Mouse (Mus musculus) heart, postnatal 0 days (tissue): ENCODE measurements around the gene Tgm2. TPM values are rescaled to one million over a fixed set of nuclear protein-coding genes. Genes with fewer than 3 reads are reported as not detected.

Experiments used
- ATAC-seq: fragments of 200-750 bp; cut with Nextera tagmentation; 2 replicates; pipeline ENCODE4 v1.8.0; 2017; ENCODE audit warnings: low read depth, moderate number of reproducible peaks, moderate library complexity; ENCODE audit not compliant: insufficient read depth
- DNase-seq: peaks from one replicate; pipeline ENCODE4 v3.0.0-alpha.2; 2016; ENCODE audit warnings: low spot score
- H3K27ac ChIP-seq: fragments of 300-500 bp; sonication (generic); 2 replicates; pipeline ENCODE4 v1.5.1; 2014; ENCODE audit warnings: low read depth, mild to moderate bottlenecking
- H3K27me3 ChIP-seq: fragments of 300-500 bp; sonication (generic); 2 replicates; pipeline ENCODE4 v1.6.1; 2014; ENCODE audit warnings: low read length, mixed read lengths; ENCODE audit not compliant: control insufficient read depth, insufficient read depth
- H3K36me3 ChIP-seq: fragments of 300-500 bp; sonication (generic); replicated peaks from 2 replicates; pipeline ENCODE4 v1.6.1; 2014; ENCODE audit warnings: low read length, mixed read lengths; ENCODE audit not compliant: control insufficient read depth, insufficient read depth
- H3K4me1 ChIP-seq: fragments of 300-500 bp; sonication (generic); 2 replicates; pipeline ENCODE4 v1.6.1; 2014; ENCODE audit warnings: antibody characterized with exemption; ENCODE audit not compliant: control insufficient read depth, insufficient read depth
- H3K4me2 ChIP-seq: fragments of 300-500 bp; sonication (generic); 2 replicates; pipeline ENCODE4 v1.6.1; 2014; ENCODE audit warnings: low read depth, mild to moderate bottlenecking, low read length, moderate library complexity
- H3K4me3 ChIP-seq: fragments of 300-500 bp; sonication (generic); 2 replicates; pipeline ENCODE4 v1.5.1; 2014; ENCODE audit warnings: low read depth, low read length
- H3K9ac ChIP-seq: fragments of 300-500 bp; sonication (generic); replicated peaks from 2 replicates; pipeline ENCODE4 v1.6.1; 2014; ENCODE audit warnings: low read depth, low read length, mixed read lengths
- H3K9me3 ChIP-seq: fragments of 300-500 bp; sonication (generic); replicated peaks from 2 replicates; pipeline ENCODE4 v1.6.1; 2016; ENCODE audit warnings: low read length; ENCODE audit not compliant: control insufficient read depth
- CTCF ChIP-seq: IDR thresholded peaks from 2 replicates; pipeline ENCODE4 v1.5.1; 2016; ENCODE audit warnings: antibody characterized with exemption, control low read depth, low read depth
- EP300 ChIP-seq: IDR thresholded peaks from 2 replicates; pipeline ENCODE4 v1.6.1; 2016; ENCODE audit warnings: antibody characterized with exemption, low read depth
- WGBS: fragments of 180-500 bp; shearing (Covaris S2); extraction: QIAGEN DNeasy Blood & Tissue Kit; methylation state at CpG from one replicate; pipeline ENCODE4 v1.1.7; 2014; 5-methylcytosine and 5-hydroxymethylcytosine counted together
- polyA plus RNA-seq: library from polyadenylated mRNA; unstranded; fragments of >200 nt; fragmentation: Nextera tagmentation; extraction: Ambion mirVana; gene quantifications from 2 replicates; pipeline ENCODE4 v1.2.1, GENCODE M21; 2015
- total RNA-seq: library from RNA; depleted of rRNA; stranded (reverse); fragments of >200 nt; gene quantifications from 2 replicates; pipeline ENCODE4 v1.2.3, GENCODE M21; 2014; ENCODE audit warnings: low replicate concordance

Gene Tgm2
- total and polyA plus RNA-seq, 2 experiments from 2014 or later = 155 to 445 TPM

DNA sequence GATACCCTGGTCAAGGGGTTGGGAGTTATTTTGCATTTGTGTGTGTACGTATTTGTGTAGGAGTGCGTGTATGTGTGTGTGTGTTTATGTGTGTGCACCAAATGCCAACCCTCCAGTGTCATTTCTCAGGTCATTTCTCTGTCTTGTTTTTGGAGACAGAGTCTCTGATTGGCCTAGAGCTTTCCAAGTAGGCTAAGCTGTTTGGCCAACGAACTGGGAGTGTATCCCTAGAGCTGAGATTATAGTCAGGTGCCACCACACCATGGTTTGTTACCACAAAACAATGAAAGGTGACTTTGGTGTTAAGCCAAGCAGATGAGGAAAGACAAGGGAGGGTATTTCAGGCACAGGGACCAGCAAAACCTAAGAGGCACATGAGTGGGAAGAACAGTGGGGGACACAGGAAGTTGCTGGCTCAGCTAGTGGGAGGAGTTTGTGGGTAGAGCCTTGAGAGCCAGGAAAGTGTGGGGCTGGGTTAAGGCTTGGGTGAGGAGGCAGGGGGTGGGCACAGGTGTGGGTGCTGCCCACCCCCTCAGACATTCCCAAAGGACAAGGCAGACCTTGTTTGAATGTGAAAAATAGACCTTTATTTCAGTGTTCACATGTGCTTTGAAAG is 30.3 kb downstream of the Tgm2 start:
- peak overlapping the region; percentile 31; the same call in 1 of the 2 replicates for H3K27ac ChIP-seq
- H3K36me3 ChIP-seq = peaks cover 42% of the 10 kb centered on the region
- H3K4me2 ChIP-seq = no peak overlapping the region
- H3K4me1 ChIP-seq = peaks cover 30% of the 10 kb centered on the region
- no peak for TF ChIP-seq CTCF
- TF ChIP-seq EP300 = no peak
- no peak for DNase-seq
- WGBS = 78% methylated on average over 3 of the region's 3 CpGs
- no peak for ATAC-seq
- no peak overlapping the region for H3K9ac ChIP-seq
- no peak overlapping the region for H3K4me3 ChIP-seq
- no peaks in the 10 kb centered on the region for H3K9me3 ChIP-seq
- no peaks in the 10 kb centered on the region for H3K27me3 ChIP-seq

DNA sequence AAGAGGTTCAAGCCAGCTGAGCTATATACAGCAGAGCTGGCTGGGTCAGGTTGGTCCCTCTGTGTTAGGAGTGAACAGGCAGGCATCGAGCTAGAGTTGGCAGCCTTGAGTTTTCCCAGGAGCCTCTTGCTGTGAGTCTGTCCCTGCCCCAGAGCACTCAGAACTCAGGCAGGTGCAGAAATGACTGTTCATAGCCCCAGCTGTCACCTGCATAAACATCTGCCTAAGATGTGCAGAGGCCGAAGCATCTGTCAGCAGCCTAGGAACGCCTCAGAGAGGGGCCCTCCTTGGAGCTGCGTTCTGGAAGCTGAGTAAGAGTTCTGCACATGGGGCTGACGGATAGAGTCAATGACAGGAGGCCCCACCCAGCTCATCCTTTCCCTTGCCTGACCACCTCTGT is 31.3 kb downstream of the Tgm2 start:
- 26% methylated on average over 5 of the region's 5 CpGs for WGBS
- peak overlapping the region; percentile 86 for H3K27ac ChIP-seq
- DNase-seq (no peak), ATAC-seq (0 out of 2 replicates have a peak, but pooled peaks have one; percentile 14)
- H3K27me3 ChIP-seq = no peaks in the 10 kb centered on the region
- H3K4me3 ChIP-seq = no peak overlapping the region
- no peak overlapping the region for H3K9ac ChIP-seq
- peaks cover 30% of the 10 kb centered on the region for H3K4me1 ChIP-seq
- H3K9me3 ChIP-seq = no peaks in the 10 kb centered on the region
- H3K4me2 ChIP-seq = no peak overlapping the region
- peaks cover 33% of the 10 kb centered on the region for H3K36me3 ChIP-seq
- no peak for TF ChIP-seq EP300
- TF ChIP-seq CTCF = no peak

DNA sequence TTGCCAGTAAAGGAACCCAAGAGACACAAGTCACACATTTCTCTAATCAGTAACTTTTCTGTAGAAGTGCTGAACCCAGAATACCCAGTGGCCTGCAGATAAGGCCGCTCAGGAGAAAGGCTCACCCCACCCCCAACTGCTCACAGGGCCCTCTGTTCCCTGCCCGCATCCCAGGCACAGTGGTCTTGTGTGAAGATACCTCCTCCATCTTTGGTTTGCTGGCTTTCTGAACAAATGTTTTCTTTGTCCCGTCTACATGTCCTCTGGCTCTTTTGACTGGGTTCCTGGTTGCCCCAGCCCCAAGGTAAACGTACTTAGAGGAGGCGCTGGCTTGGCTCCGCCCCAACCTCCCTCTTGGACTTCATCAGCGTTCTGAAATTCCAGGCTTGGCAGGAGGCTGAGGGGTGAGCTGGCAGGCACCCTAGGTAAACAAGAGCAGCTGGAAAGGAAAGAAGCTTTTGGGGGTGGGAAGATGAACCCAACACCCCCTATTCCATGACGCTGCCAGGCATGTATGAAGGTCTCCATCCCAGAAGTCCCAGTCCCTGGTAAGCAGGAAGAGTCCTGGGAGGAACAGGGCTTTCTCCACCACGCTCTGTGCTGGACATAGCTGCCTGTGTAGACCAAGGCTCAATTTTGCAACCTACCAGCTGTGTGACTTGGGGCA is 32.5 kb downstream of the Tgm2 start:
- Histone ChIP-seq H3K27ac (peak overlapping the region; percentile 86), H3K9ac (no peak overlapping the region), H3K4me1 (peaks cover 30% of the 10 kb centered on the region), H3K4me2 (peak overlapping the region; percentile 34), H3K27me3 (no peaks in the 10 kb centered on the region), H3K9me3 (no peaks in the 10 kb centered on the region), H3K36me3 (peaks cover 25% of the 10 kb centered on the region), H3K4me3 (no peak overlapping the region)
- TF ChIP-seq EP300 (peak; percentile 59; the same call in 1 of the 2 replicates), CTCF (no peak)
- WGBS = 12% methylated on average over 9 of the region's 9 CpGs
- peak; percentile 69 for ATAC-seq
- peak; percentile 91 for DNase-seq

DNA sequence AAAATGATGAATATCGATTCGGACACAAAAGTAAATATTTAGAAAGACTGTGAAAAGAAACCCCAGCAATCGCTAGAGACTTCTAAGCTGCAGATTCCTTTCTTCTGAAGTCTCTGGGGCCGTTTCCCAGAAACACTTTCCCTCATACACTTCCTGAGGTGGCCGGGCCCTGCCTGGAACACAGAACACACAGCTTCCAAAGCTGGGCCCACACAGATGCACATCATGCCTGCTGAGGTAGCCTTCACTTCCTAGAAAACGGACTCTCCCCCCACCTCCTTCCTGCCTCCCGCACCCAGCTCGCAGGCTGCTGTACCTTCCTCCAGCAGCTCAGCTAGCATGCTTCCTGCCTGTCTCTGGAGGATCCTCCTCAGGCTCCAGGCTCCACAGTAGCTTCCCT is 36.7 kb downstream of the Tgm2 start:
- DNase-seq (no peak), ATAC-seq (peak; percentile 6; the same call in 1 of the 2 replicates)
- H3K4me2 ChIP-seq = no peak overlapping the region
- H3K27me3 ChIP-seq = no peaks in the 10 kb centered on the region
- no peak overlapping the region for H3K4me3 ChIP-seq
- H3K9ac ChIP-seq = no peak overlapping the region
- H3K27ac ChIP-seq = peak overlapping the region; percentile 71
- TF ChIP-seq EP300 = 0 out of 2 replicates have a peak, but pooled peaks have one; percentile 39
- no peak for TF ChIP-seq CTCF
- H3K36me3 ChIP-seq = no peaks in the 10 kb centered on the region
- peaks cover 28% of the 10 kb centered on the region for H3K4me1 ChIP-seq
- 44% methylated on average over 8 of the region's 8 CpGs for WGBS
- no peaks in the 10 kb centered on the region for H3K9me3 ChIP-seq

DNA sequence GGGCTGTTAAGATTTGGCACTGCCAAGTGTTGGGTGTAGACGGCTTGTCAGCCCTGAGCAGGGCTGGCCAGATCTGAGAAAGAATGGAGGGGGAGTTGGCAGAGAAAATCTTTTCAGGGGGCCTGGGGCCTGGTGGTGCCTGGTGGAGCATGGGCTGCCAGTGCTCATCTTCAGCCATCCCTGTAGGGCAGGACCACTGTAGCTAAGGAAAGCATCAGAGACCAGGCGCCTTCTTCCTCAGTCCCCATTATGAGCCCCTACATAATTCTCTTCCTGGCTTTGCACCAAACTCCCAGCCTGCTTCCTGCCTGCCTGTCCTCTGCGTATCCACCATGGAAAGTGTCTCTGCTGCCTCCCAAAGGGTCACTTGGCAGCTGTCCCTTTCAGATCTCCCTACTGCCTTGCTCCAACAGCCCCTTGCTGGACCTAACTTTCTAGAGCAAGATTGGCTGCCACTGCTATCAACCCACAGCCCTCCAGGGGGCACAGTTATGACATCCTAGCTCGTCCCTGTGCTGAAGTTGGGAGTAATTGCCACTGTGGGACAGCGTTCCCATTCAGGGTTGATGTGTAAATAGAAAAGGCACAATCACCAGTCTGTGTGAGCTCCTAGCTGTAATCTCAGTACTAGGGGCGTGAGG is 39.2 kb downstream of the Tgm2 start:
- no peak overlapping the region for H3K9ac ChIP-seq
- DNase-seq = peak; percentile 86
- peak; percentile 78 for ATAC-seq
- peak overlapping the region; percentile 61 for H3K27ac ChIP-seq
- no peaks in the 10 kb centered on the region for H3K9me3 ChIP-seq
- H3K36me3 ChIP-seq = no peaks in the 10 kb centered on the region
- no peak overlapping the region for H3K4me3 ChIP-seq
- H3K27me3 ChIP-seq = no peaks in the 10 kb centered on the region
- WGBS = 17% methylated on average over 6 of the region's 6 CpGs
- peaks cover 11% of the 10 kb centered on the region for H3K4me1 ChIP-seq
- no peak overlapping the region for H3K4me2 ChIP-seq
- TF ChIP-seq CTCF (peak; percentile 95), EP300 (no peak)
